Mouse (Mus musculus) bone marrow, adult 2 months (tissue): ENCODE measurements at regions not wholly inside any gene's neighbourhood (a gene's known extent, or its start where the extent isn't known, plus 50 kb on each side); places are given as distances from the start of the nearest gene placed in this dataset.

Experiments used
- H3K27ac ChIP-seq: fragments of 200-500 bp; 2 replicates; pipeline ENCODE4 v1.5.1; 2012; ENCODE audit warnings: low read depth, mild to moderate bottlenecking, control low read depth, inconsistent platforms, low read length; ENCODE audit not compliant: control insufficient read depth, poor library complexity, insufficient read depth
- H3K4me1 ChIP-seq: fragments of 200-500 bp; 2 replicates; pipeline ENCODE4 v1.6.1; 2011; ENCODE audit warnings: low read length; ENCODE audit not compliant: control insufficient read depth, insufficient read depth
- H3K4me3 ChIP-seq: fragments of 200-500 bp; replicated peaks from 2 replicates; pipeline ENCODE3; 2011; ENCODE audit warnings: mild to moderate bottlenecking, low read depth, low read length, control low read depth; ENCODE audit not compliant: control insufficient read depth
- CTCF ChIP-seq: fragments of 200-500 bp; IDR thresholded peaks from 2 replicates; pipeline ENCODE4 v1.5.1; 2011; ENCODE audit warnings: low read length, control low read depth; ENCODE audit not compliant: control insufficient read depth, insufficient read depth
- POLR2A ChIP-seq: fragments of 200-500 bp; IDR thresholded peaks from 2 replicates; pipeline ENCODE4 v1.6.1; 2011; ENCODE audit warnings: low read depth, mild to moderate bottlenecking, control low read depth, low read length, borderline replicate concordance; ENCODE audit not compliant: control insufficient read depth
- WGBS: fragments of 180-500 bp; shearing (Covaris S2); methylation state at CpG from one replicate; pipeline ENCODE4 v1.1.7; 2018; 5-methylcytosine and 5-hydroxymethylcytosine counted together

GRCm38 (mm10) chr14:24778748-24779630 is 292.1 kb downstream of the Rps24 start:
- H3K27ac ChIP-seq, result peak overlapping the region; percentile 79
- 1% methylated on average over 39 of the region's 39 CpGs for WGBS
- TF ChIP-seq POLR2A, result peak; percentile 27; the same call in 1 of the 2 replicates
- TF ChIP-seq CTCF, result peak; percentile 23; the same call in 1 of the 2 replicates
- H3K4me1 ChIP-seq, result no peaks in the 10 kb centered on the region; the same call in 1 of the 2 replicates
- H3K4me3 ChIP-seq, result peak overlapping the region; percentile 52

GRCm38 (mm10) chr14:24781674-24782073 is 294.7 kb downstream of the Rps24 start:
- Histone ChIP-seq H3K4me1 (no peaks in the 10 kb centered on the region; the same call in 1 of the 2 replicates), H3K27ac (no peak overlapping the region), H3K4me3 (no peak overlapping the region)
- TF ChIP-seq CTCF, result no peak
- TF ChIP-seq POLR2A, result no peak
- 80% methylated on average over 3 of the region's 3 CpGs for WGBS

GRCm38 (mm10) chr14:24783889-24784288 is 297.0 kb downstream of the Rps24 start:
- no peak overlapping the region for H3K27ac ChIP-seq
- TF ChIP-seq CTCF, result no peak
- TF ChIP-seq POLR2A, result no peak
- H3K4me3 ChIP-seq, result no peak overlapping the region
- H3K4me1 ChIP-seq, result no peaks in the 10 kb centered on the region
- WGBS, result 77% methylated on average over 6 of the region's 6 CpGs

- no peak for TF ChIP-seq CTCF
- TF ChIP-seq POLR2A, result no peak
- Histone ChIP-seq H3K4me1 (no peaks in the 10 kb centered on the region), H3K4me3 (no peak overlapping the region), H3K27ac (no peak overlapping the region)
- 70% methylated on average over 5 of the region's 5 CpGs for WGBS
Measured at GRCm38 (mm10) chr14:24785452-24785851, 298.5 kb downstream of the Rps24 start.

- no peak overlapping the region for H3K27ac ChIP-seq
- no peak overlapping the region for H3K4me3 ChIP-seq
- TF ChIP-seq CTCF (no peak), POLR2A (no peak)
- 79% methylated on average over 10 of the region's 10 CpGs for WGBS
- no peaks in the 10 kb centered on the region for H3K4me1 ChIP-seq
Measured at GRCm38 (mm10) chr14:24793375-24794285, 306.7 kb downstream of the Rps24 start.

- H3K4me1 ChIP-seq, result no peaks in the 10 kb centered on the region
- H3K4me3 ChIP-seq, result no peak overlapping the region
- WGBS, result 68% methylated on average over 12 of the region's 12 CpGs
- H3K27ac ChIP-seq, result no peak overlapping the region
- no peak for TF ChIP-seq POLR2A
- no peak for TF ChIP-seq CTCF
Measured at GRCm38 (mm10) chr14:24794359-24794845, 307.5 kb downstream of the Rps24 start.

GRCm38 (mm10) chr14:24797494-24797893 is 310.6 kb downstream of the Rps24 start:
- Histone ChIP-seq H3K4me3 (no peak overlapping the region), H3K27ac (no peak overlapping the region), H3K4me1 (no peaks in the 10 kb centered on the region)
- TF ChIP-seq POLR2A (no peak), CTCF (no peak)

- TF ChIP-seq POLR2A (no peak), CTCF (no peak)
- Histone ChIP-seq H3K27ac (no peak overlapping the region), H3K4me1 (no peaks in the 10 kb centered on the region), H3K4me3 (no peak overlapping the region)
- WGBS, result 72% methylated on average over 4 of the region's 4 CpGs
Measured at GRCm38 (mm10) chr14:24798066-24798465, 311.1 kb downstream of the Rps24 start.
